Comparison of ENCODE assay signal across 10 mouse cellular contexts in genomic region chr6:120820941-120821340, GRCm38 (mm10). TPM values are rescaled to one million over a fixed set of nuclear protein-coding genes. Genes with fewer than 3 reads are reported as not detected.
DNase-seq lines count a peak whose midpoint lies in the region; ATAC-seq and TF ChIP-seq lines count a peak whose summit lies in the region.
"Had no signal": no experiment of that assay in that cellular context is flagged by ENCODE, and none has a peak within 500 bp of the region (broad histone marks: within the 10 kb centered on the region; RNA-seq: fewer than 3 reads in every experiment).

No protein-coding gene starts in this region.

- DNase-seq in heart, postnatal 36 days, result no peak
- no peak for DNase-seq in spleen, postnatal 14 days (ENCODE audit: low spot score in 2 of 2)
- no peak for DNase-seq in layer of hippocampus, postnatal 10 days (ENCODE audit: low spot score in 2 of 2)
- no peak for DNase-seq in frontal cortex, postnatal 36 days (ENCODE audit: low spot score in 2 of 2)
- DNase-seq: adrenal gland, postnatal 14 days; kidney, postnatal 4 days had no signal

- no peak for ATAC-seq in heart, embryonic 13.5 days (ENCODE audit: extremely low read depth, insufficient number of reproducible peaks, low FRiP score, low TSS enrichment)
- no peak for ATAC-seq in forebrain, embryonic 15.5 days (replicated peaks)
- ATAC-seq in liver, embryonic 15.5 days (ENCODE audit: insufficient read depth), result peak; percentile 45

- no peaks in the 10 kb centered on the region for H3K27me3 ChIP-seq in heart, embryonic 13.5 days (replicated peaks)
- no peaks in the 10 kb centered on the region for H3K27me3 ChIP-seq in E14TG2a.4 (ENCODE audit: insufficient read depth, low read length)
- no peaks in the 10 kb centered on the region for H3K27me3 ChIP-seq in forebrain, embryonic 15.5 days
- H3K27me3 ChIP-seq in liver, embryonic 15.5 days, result no peaks in the 10 kb centered on the region

- H3K9ac ChIP-seq in heart, embryonic 13.5 days, result peak overlapping the region; percentile 87
- H3K9ac ChIP-seq in forebrain, embryonic 15.5 days (replicated peaks), result 0 out of 2 replicates have a peak overlapping the region, but pooled peaks have one; percentile 11
- peak overlapping the region; percentile 93 for H3K9ac ChIP-seq in liver, embryonic 15.5 days

- peak overlapping the region; percentile 24; the same call in 1 of the 2 replicates for H3K27ac ChIP-seq in heart, embryonic 13.5 days (replicated peaks)
- H3K27ac ChIP-seq in forebrain, embryonic 15.5 days (replicated peaks), result no peak overlapping the region
- peak overlapping the region; percentile 98 for H3K27ac ChIP-seq in liver, embryonic 15.5 days (replicated peaks)

- H3K9me3 ChIP-seq in heart, embryonic 13.5 days, result 0 out of 2 replicates have a peak, but pooled peaks cover 6% of the 10 kb centered on the region
- H3K9me3 ChIP-seq in E14TG2a.4 (ENCODE audit: low read length), result no peaks in the 10 kb centered on the region
- H3K9me3 ChIP-seq in forebrain, embryonic 15.5 days, result no peaks in the 10 kb centered on the region
- H3K9me3 ChIP-seq in liver, embryonic 15.5 days (replicated peaks), result 0 out of 2 replicates have a peak, but pooled peaks cover 4% of the 10 kb centered on the region

- H3K36me3 ChIP-seq in heart, embryonic 13.5 days, result peaks cover 23% of the 10 kb centered on the region
- H3K36me3 ChIP-seq in E14TG2a.4 (ENCODE audit: insufficient read depth, low read length), result peaks cover 27% of the 10 kb centered on the region
- H3K36me3 ChIP-seq in forebrain, embryonic 15.5 days, result peaks cover 21% of the 10 kb centered on the region
- H3K36me3 ChIP-seq in liver, embryonic 15.5 days (replicated peaks), result peaks cover 33% of the 10 kb centered on the region

- H3K4me1 ChIP-seq in heart, embryonic 13.5 days, result peaks cover 19% of the 10 kb centered on the region
- H3K4me1 ChIP-seq in E14TG2a.4 (replicated peaks; ENCODE audit: low read depth, low read length), result peaks cover 53% of the 10 kb centered on the region
- H3K4me1 ChIP-seq in forebrain, embryonic 15.5 days, result peaks cover 20% of the 10 kb centered on the region
- H3K4me1 ChIP-seq in liver, embryonic 15.5 days (replicated peaks), result peaks cover 33% of the 10 kb centered on the region

- WGBS in heart, embryonic 13.5 days, result 50% methylated on average over 1 of the region's 1 CpGs
- 94% methylated on average over 1 of the region's 1 CpGs for WGBS in forebrain, embryonic 15.5 days
- 51% methylated on average over 1 of the region's 1 CpGs for WGBS in liver, embryonic 15.5 days (ENCODE audit: insufficient replicate concordance)

- H3K4me2 ChIP-seq in heart, embryonic 13.5 days, result peak overlapping the region; percentile 84
- no peak overlapping the region for H3K4me2 ChIP-seq in forebrain, embryonic 15.5 days (replicated peaks)
- H3K4me2 ChIP-seq in liver, embryonic 15.5 days, result peak overlapping the region; percentile 74

- H3K4me3 ChIP-seq in heart, embryonic 13.5 days, result peak overlapping the region; percentile 72
- peak overlapping the region; percentile 97 for H3K4me3 ChIP-seq in E14TG2a.4 (replicated peaks; ENCODE audit: low read length)
- no peak overlapping the region for H3K4me3 ChIP-seq in forebrain, embryonic 15.5 days
- peak overlapping the region; percentile 100 for H3K4me3 ChIP-seq in liver, embryonic 15.5 days (replicated peaks)

- intact Hi-C loops in heart, postnatal 36 days (cut with DNase I), result loop anchor here (10.0 kb wide), 1 partner anchor 786 kb away; the partner anchor contains the start of gene Wnk1

- TF ChIP-seq CTCF in E14TG2a.4 (conservative IDR thresholded peaks at IDR 0.05; ENCODE audit: low read length), result no peak

RNA-seq across cellular contexts. Expression of gene Atp6v1e1, which starts 1.7 kb away (rescaled TPM):
- polyA plus RNA-seq in heart, embryonic 13.5 days (2015; fragmentation: Nextera tagmentation; extraction: Ambion mirVana), result 135 and 136 TPM in 2 replicates
- 100 to 1,000 TPM; 159 to 160 TPM for total RNA-seq in heart, postnatal 36 days (2021)
- 225 and 229 TPM in 2 replicates for polyA plus RNA-seq in forebrain, embryonic 15.5 days (2015; fragmentation: Nextera tagmentation; extraction: Ambion mirVana)
- 155 and 157 TPM in 2 replicates for polyA plus RNA-seq in liver, embryonic 15.5 days (2015; fragmentation: Nextera tagmentation; extraction: Ambion mirVana)
- total RNA-seq in layer of hippocampus, postnatal 10 days (2021), result 100 to 1,000 TPM; 355 to 367 TPM

RNA-seq across cellular contexts. Expression of gene Bcl2l13, which starts 15.1 kb away (rescaled TPM):
- polyA plus RNA-seq in heart, embryonic 13.5 days (2015; fragmentation: Nextera tagmentation; extraction: Ambion mirVana), result 26.5 and 27.1 TPM in 2 replicates
- 10 to 100 TPM; 81.5 to 88.1 TPM for total RNA-seq in heart, postnatal 36 days (2021)
- polyA plus RNA-seq in forebrain, embryonic 15.5 days (2015; fragmentation: Nextera tagmentation; extraction: Ambion mirVana), result 32.6 and 32.9 TPM in 2 replicates
- polyA plus RNA-seq in liver, embryonic 15.5 days (2015; fragmentation: Nextera tagmentation; extraction: Ambion mirVana), result 34.3 and 34.4 TPM in 2 replicates
- total RNA-seq in layer of hippocampus, postnatal 10 days (2021), result 10 to 100 TPM; 45.1 to 52.0 TPM

RNA-seq across cellular contexts. Expression of gene Slc25a18, which starts 47.6 kb away (rescaled TPM):
- polyA plus RNA-seq in heart, embryonic 13.5 days (2015; fragmentation: Nextera tagmentation; extraction: Ambion mirVana), result 0.10 TPM in 1 of 2 replicates, not detected in the other
- under 1 TPM in 1 of 2 experiments, not detected in 1; 0.25 TPM for total RNA-seq in heart, postnatal 36 days (2021)
- 1.3 and 3.2 TPM in 2 replicates for polyA plus RNA-seq in forebrain, embryonic 15.5 days (2015; fragmentation: Nextera tagmentation; extraction: Ambion mirVana)
- 0.07 and 0.09 TPM in 2 replicates for polyA plus RNA-seq in liver, embryonic 15.5 days (2015; fragmentation: Nextera tagmentation; extraction: Ambion mirVana)
- total RNA-seq in layer of hippocampus, postnatal 10 days (2021), result 10 to 100 TPM; 42.8 to 46.3 TPM

Comparison
In these comparisons a context has a peak if more than half of its experiments do, and no peak if none do; other contexts are left out.
1. H3K9ac ChIP-seq: peak in every context shown above with its lines; median percentile 93 in liver, embryonic 15.5 days; 87 in heart, embryonic 13.5 days; 11 in forebrain, embryonic 15.5 days.